Mouse (Mus musculus): Measurements from ENCODE around the gene Gm10961.

DNA sequence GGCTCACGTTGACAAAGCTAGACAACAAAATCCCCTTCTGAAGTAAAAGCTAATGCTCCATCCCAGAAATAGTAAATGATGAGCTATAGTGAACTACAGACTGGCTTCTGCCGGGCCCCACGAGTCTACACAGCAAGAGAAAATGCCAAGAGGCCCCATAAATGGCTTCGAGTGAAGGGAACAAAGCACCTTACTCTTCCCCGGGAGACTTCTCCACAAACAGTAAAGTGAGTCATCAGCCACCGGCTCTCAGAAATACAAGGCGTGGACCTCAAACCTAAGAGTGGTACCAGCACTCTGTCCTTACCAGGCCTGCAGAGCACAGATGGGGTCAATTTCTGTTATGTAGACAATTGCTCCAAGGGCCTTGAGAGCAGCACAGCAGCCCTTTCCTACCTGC is 37.7 kb downstream of the Gm10961 start:
- TF ChIP-seq POLR2A (IDR thresholded peaks at IDR 0.05; ENCODE audit: insufficient read length, low read depth) (no peak), CEBPB (IDR thresholded peaks at IDR 0.05; ENCODE audit: insufficient read depth, poor library complexity, severe bottlenecking) (no peak), USF1 (IDR thresholded peaks at IDR 0.05; ENCODE audit: low read depth) (no peak), MAX (IDR thresholded peaks at IDR 0.05; ENCODE audit: low read depth) (no peak)

Measured in myocyte (in vitro differentiated cells).